Mouse (Mus musculus): ENCODE data around the gene Foxa3. TPM values are rescaled to one million over a fixed set of nuclear protein-coding genes. Genes with fewer than 3 reads are reported as not detected.
"Not testable (repeated sequence)": the region's sequence is repeated elsewhere in the genome, so short reads cannot be mapped to it uniquely, and the experiment has no call there.

Gene Foxa3
- not detected in 2 replicates for total RNA-seq (2014; fragmentation: Nextera tagmentation)
- total RNA-seq (2017): not detected in 2 replicates
- polyA plus RNA-seq (2012): 0.03 TPM in 1 of 2 replicates, not detected in the other

DNA sequence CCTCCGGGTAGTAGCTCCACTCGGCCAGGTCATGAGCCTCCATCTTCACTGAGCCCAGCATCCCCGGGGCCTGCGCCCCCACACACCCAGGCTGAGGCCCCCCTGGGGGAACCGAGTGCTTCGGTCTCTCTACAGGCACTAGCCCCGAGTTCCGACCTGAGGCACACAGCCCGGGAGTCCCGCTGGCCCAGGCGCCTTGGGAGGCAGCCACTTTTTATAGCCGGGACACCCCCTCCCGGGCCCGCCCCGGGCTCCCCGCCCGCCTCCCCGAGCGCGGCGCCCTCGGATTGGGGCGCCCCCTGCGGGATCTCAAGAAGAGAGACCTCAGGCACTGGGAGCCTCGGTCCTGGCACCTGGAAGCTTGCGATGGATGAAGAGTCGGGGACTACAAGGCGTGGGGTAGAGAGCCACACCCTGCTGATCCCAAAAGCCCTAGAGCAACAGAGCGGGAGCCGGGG, at the start of gene Foxa3:
Gene Foxa3 (minus strand): TSS at position 182 of the 458 bp plus-strand sequence.
- TF ChIP-seq GATA1 (IDR thresholded peaks at IDR 0.05; ENCODE audit: borderline replicate concordance, low read length) (no peak), POLR2AphosphoS5 (IDR thresholded peaks at IDR 0.05; ENCODE audit: insufficient replicate concordance, low read depth, low read length) (no peak), GATA2 (IDR thresholded peaks at IDR 0.05; ENCODE audit: borderline replicate concordance, low read depth, low read length) (no peak), CTCF (IDR thresholded peaks at IDR 0.05; ENCODE audit: low read depth, low read length) (no peak), TAL1 (conservative IDR thresholded peaks at IDR 0.05; ENCODE audit: low read depth, low read length) (no peak)
- no peak for DNase-seq (ENCODE audit: low spot score)
- Histone ChIP-seq H3K9me3 (replicated peaks) (no peaks in the 10 kb centered on the region), H3K36me3 (replicated peaks) (peaks cover 19% of the 10 kb centered on the region), H3K27me3 (ENCODE audit: insufficient read depth, low read length) (peaks cover 43% of the 10 kb centered on the region), H3K4me3 (ENCODE audit: low read depth, low read length) (peak within 1 kb of the TSS; percentile 98), H3K4me1 (ENCODE audit: insufficient read depth, low read depth, low read length) (peaks cover 43% of the 10 kb centered on the region)
- ATAC-seq (ENCODE audit: extremely low read depth, insufficient number of reproducible peaks, low FRiP score, poor library complexity, severe bottlenecking): no peak

DNA sequence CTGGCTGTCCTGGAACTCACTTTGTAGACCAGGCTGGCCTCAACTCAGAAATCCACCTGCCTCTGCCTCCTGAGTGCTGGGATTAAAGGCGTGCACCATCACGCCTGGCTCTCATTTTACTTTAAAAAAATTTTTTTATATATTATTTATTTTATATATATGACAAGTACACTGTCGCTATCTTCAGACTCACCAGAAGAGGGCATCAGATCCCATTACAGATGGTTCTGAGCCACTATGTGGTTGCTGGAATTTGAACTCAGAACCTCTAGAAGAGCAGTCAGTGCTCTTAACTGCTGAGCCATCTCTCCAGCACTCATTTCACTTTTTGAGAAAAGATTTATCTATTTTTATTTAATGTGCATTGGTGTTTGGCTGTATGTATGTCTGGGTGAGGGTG, 47.7 kb upstream of the Foxa3 start:
- DNase-seq (ENCODE audit: low spot score); H3K36me3 ChIP-seq (replicated peaks); ATAC-seq (ENCODE audit: extremely low read depth, insufficient number of reproducible peaks, low FRiP score, poor library complexity, severe bottlenecking); H3K9me3 ChIP-seq (replicated peaks); H3K4me3 ChIP-seq (ENCODE audit: low read depth, low read length): not testable (repeated sequence)
- Histone ChIP-seq H3K4me1 (ENCODE audit: insufficient read depth, low read depth, low read length) (peaks cover 20% of the 10 kb centered on the region), H3K27me3 (ENCODE audit: insufficient read depth, low read length) (peaks cover 14% of the 10 kb centered on the region)

DNA sequence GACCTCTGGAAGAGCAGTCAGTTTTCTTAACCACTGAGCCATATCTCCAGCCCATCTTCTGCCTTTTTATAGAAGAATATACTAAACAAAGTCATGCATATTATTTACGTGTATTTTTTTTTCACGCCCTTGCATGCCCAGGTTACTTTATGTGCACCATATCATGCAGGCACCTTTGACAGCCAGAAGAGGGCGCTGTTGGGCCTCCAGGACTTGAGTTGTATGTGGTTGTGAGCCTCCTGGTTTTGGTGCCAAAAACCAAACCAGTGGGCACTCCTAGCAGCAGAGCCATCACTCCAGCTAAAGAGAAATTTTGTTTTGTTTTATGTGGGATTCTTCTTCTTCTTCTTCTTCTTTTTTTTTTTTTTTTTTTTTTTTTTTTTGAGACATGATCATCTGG, 46.2 kb upstream of the Foxa3 start:
- Histone ChIP-seq H3K36me3 (replicated peaks) (no peaks in the 10 kb centered on the region), H3K27me3 (ENCODE audit: insufficient read depth, low read length) (peaks cover 28% of the 10 kb centered on the region), H3K9me3 (replicated peaks) (no peaks in the 10 kb centered on the region), H3K4me1 (ENCODE audit: insufficient read depth, low read depth, low read length) (peaks cover 10% of the 10 kb centered on the region), H3K4me3 (ENCODE audit: low read depth, low read length) (no peak overlapping the region)
- ATAC-seq (ENCODE audit: extremely low read depth, insufficient number of reproducible peaks, low FRiP score, poor library complexity, severe bottlenecking) (no peak), DNase-seq (ENCODE audit: low spot score) (no peak)
- no peak for TF ChIP-seq GATA2 (IDR thresholded peaks at IDR 0.05; ENCODE audit: borderline replicate concordance, low read depth, low read length)
- no peak for TF ChIP-seq POLR2AphosphoS5 (IDR thresholded peaks at IDR 0.05; ENCODE audit: insufficient replicate concordance, low read depth, low read length)
- no peak for TF ChIP-seq CTCF (IDR thresholded peaks at IDR 0.05; ENCODE audit: low read depth, low read length)
- TF ChIP-seq TAL1 (conservative IDR thresholded peaks at IDR 0.05; ENCODE audit: low read depth, low read length): no peak
- no peak for TF ChIP-seq GATA1 (IDR thresholded peaks at IDR 0.05; ENCODE audit: borderline replicate concordance, low read length)

DNA sequence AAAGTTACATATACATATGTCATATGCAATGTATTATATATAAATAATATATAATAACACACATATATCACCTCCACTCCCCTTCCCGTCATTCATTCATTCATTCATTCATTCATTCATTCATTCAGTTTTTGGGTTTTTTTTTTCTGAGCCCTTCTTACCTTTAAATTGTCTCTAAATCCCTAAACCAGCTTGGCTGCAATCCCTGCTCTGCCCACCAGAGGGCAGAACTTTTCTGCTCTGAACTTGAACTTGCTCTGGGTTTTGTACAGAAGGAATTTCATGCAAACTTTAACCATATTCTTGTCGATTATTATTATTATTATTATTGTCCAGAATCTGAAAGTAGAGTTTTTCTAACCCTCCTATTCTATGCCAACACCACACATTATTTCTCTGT, 45.4 kb upstream of the Foxa3 start:
- Histone ChIP-seq H3K4me3 (ENCODE audit: low read depth, low read length) (no peak overlapping the region), H3K9me3 (replicated peaks) (no peaks in the 10 kb centered on the region), H3K36me3 (replicated peaks) (no peaks in the 10 kb centered on the region), H3K4me1 (ENCODE audit: insufficient read depth, low read depth, low read length) (peaks cover 6% of the 10 kb centered on the region), H3K27me3 (ENCODE audit: insufficient read depth, low read length) (peaks cover 31% of the 10 kb centered on the region)
- TF ChIP-seq CTCF (IDR thresholded peaks at IDR 0.05; ENCODE audit: low read depth, low read length): peak; percentile 49; the same call in 1 of the 2 replicates
- TF ChIP-seq GATA2 (IDR thresholded peaks at IDR 0.05; ENCODE audit: borderline replicate concordance, low read depth, low read length): no peak
- TF ChIP-seq TAL1 (conservative IDR thresholded peaks at IDR 0.05; ENCODE audit: low read depth, low read length): no peak
- TF ChIP-seq POLR2AphosphoS5 (IDR thresholded peaks at IDR 0.05; ENCODE audit: insufficient replicate concordance, low read depth, low read length): no peak
- ATAC-seq (ENCODE audit: extremely low read depth, insufficient number of reproducible peaks, low FRiP score, poor library complexity, severe bottlenecking) (no peak), DNase-seq (ENCODE audit: low spot score) (no peak)

DNA sequence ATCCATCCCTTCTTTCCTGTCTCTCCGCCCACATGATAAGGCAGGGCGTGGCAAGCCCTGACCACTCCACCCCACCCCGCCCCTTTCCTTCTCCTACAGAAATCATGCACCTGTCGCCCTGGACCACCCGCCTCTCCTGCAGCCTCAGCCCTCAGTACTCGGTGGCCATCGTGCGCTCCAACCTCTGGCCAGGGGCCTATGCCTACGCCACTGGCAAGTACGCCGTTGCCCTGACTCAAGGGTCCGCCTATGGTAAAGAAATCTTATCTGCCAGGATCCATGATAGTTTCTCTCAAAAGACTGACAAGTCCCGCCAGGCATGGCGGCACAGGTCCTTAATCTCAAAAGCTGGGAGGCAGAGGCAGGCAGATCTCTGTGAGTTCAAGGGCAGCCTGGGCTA, 44.6 kb upstream of the Foxa3 start:
- Histone ChIP-seq H3K4me1 (ENCODE audit: insufficient read depth, low read depth, low read length) (peaks cover 5% of the 10 kb centered on the region), H3K4me3 (ENCODE audit: low read depth, low read length) (no peak overlapping the region), H3K36me3 (replicated peaks) (no peaks in the 10 kb centered on the region), H3K9me3 (replicated peaks) (no peaks in the 10 kb centered on the region), H3K27me3 (ENCODE audit: insufficient read depth, low read length) (peaks cover 31% of the 10 kb centered on the region)
- TF ChIP-seq CTCF (IDR thresholded peaks at IDR 0.05; ENCODE audit: low read depth, low read length) (no peak), POLR2AphosphoS5 (IDR thresholded peaks at IDR 0.05; ENCODE audit: insufficient replicate concordance, low read depth, low read length) (no peak), TAL1 (conservative IDR thresholded peaks at IDR 0.05; ENCODE audit: low read depth, low read length) (no peak), GATA1 (IDR thresholded peaks at IDR 0.05; ENCODE audit: borderline replicate concordance, low read length) (no peak), GATA2 (IDR thresholded peaks at IDR 0.05; ENCODE audit: borderline replicate concordance, low read depth, low read length) (no peak)
- DNase-seq (ENCODE audit: low spot score): no peak
- no peak for ATAC-seq (ENCODE audit: extremely low read depth, insufficient number of reproducible peaks, low FRiP score, poor library complexity, severe bottlenecking)

DNA sequence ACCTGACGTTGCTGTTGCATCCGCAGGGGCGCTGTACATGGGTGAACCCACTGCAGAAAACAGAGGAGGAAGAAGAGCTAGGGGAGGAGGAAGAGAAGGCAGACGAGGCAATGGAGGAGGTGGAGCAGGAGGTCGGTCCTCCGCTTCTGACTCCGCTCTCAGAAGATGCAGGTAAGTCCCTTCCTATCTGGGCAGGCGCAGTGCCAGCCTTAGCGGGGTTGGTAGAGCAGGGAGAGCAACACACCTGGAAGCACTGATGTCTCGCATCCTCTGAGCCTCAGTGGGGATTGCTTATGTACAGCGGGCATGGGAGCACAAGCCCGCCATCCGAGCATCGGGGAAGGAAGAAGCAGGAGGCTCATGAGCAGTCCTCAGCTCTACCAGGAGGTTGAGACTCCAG, 43.7 kb upstream of the Foxa3 start:
- Histone ChIP-seq H3K4me1 (ENCODE audit: insufficient read depth, low read depth, low read length) (peaks cover 5% of the 10 kb centered on the region), H3K9me3 (replicated peaks) (no peaks in the 10 kb centered on the region), H3K27me3 (ENCODE audit: insufficient read depth, low read length) (peaks cover 32% of the 10 kb centered on the region), H3K36me3 (replicated peaks) (no peaks in the 10 kb centered on the region), H3K4me3 (ENCODE audit: low read depth, low read length) (no peak overlapping the region)
- no peak for TF ChIP-seq GATA1 (IDR thresholded peaks at IDR 0.05; ENCODE audit: borderline replicate concordance, low read length)
- no peak for TF ChIP-seq TAL1 (conservative IDR thresholded peaks at IDR 0.05; ENCODE audit: low read depth, low read length)
- TF ChIP-seq CTCF (IDR thresholded peaks at IDR 0.05; ENCODE audit: low read depth, low read length): no peak
- no peak for TF ChIP-seq POLR2AphosphoS5 (IDR thresholded peaks at IDR 0.05; ENCODE audit: insufficient replicate concordance, low read depth, low read length)
- no peak for TF ChIP-seq GATA2 (IDR thresholded peaks at IDR 0.05; ENCODE audit: borderline replicate concordance, low read depth, low read length)
- ATAC-seq (ENCODE audit: extremely low read depth, insufficient number of reproducible peaks, low FRiP score, poor library complexity, severe bottlenecking): no peak
- no peak for DNase-seq (ENCODE audit: low spot score)

DNA sequence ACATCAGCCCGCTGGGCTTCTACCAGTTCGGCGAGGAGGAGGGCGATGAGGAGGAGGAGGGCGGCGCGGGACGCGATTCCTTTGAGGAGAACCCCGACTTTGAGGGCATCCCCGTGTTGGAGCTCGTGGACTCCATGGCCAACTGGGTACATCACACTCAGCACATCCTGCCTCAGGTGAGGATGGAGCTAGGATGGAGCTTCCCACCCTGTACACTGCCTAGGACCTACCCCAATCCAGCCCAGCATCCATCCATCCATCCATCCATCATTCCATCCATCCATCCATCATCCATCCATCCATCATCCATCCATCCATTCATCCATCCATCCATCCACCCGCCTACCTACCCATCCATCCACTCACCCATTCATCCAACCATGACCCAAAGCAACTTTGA, 42.6 kb upstream of the Foxa3 start:
- no peak for DNase-seq (ENCODE audit: low spot score)
- H3K9me3 ChIP-seq (replicated peaks): no peaks in the 10 kb centered on the region
- peaks cover 5% of the 10 kb centered on the region for H3K4me1 ChIP-seq (ENCODE audit: insufficient read depth, low read depth, low read length)
- no peak overlapping the region for H3K4me3 ChIP-seq (ENCODE audit: low read depth, low read length)
- TF ChIP-seq TAL1 (conservative IDR thresholded peaks at IDR 0.05; ENCODE audit: low read depth, low read length) (no peak), CTCF (IDR thresholded peaks at IDR 0.05; ENCODE audit: low read depth, low read length) (no peak), GATA2 (IDR thresholded peaks at IDR 0.05; ENCODE audit: borderline replicate concordance, low read depth, low read length) (no peak), GATA1 (IDR thresholded peaks at IDR 0.05; ENCODE audit: borderline replicate concordance, low read length) (no peak), POLR2AphosphoS5 (IDR thresholded peaks at IDR 0.05; ENCODE audit: insufficient replicate concordance, low read depth, low read length) (no peak)
- ATAC-seq (ENCODE audit: extremely low read depth, insufficient number of reproducible peaks, low FRiP score, poor library complexity, severe bottlenecking): no peak
- no peaks in the 10 kb centered on the region for H3K36me3 ChIP-seq (replicated peaks)
- peaks cover 32% of the 10 kb centered on the region for H3K27me3 ChIP-seq (ENCODE audit: insufficient read depth, low read length)
